Mouse (Mus musculus) neural tube, embryonic 12.5 days (tissue): ENCODE data around the gene Ap3b1. TPM values are rescaled to one million over a fixed set of nuclear protein-coding genes. Genes with fewer than 3 reads are reported as not detected.
"Not testable (repeated sequence)": the region's sequence is repeated elsewhere in the genome, so short reads cannot be mapped to it uniquely, and the experiment has no call there.

ENCODE experiments used
- ATAC-seq: fragments of 200-750 bp; cut with Nextera tagmentation; 2 replicates; pipeline ENCODE4 v1.8.0; 2017; ENCODE audit warnings: low read depth, mild to moderate bottlenecking, moderate TSS enrichment, moderate library complexity; ENCODE audit not compliant: low FRiP score
- H3K27ac ChIP-seq: fragments of 300-500 bp; sonication (generic); 2 replicates; pipeline ENCODE4 v1.5.1; 2016
- H3K27me3 ChIP-seq: fragments of 300-500 bp; sonication (generic); replicated peaks from 2 replicates; pipeline ENCODE4 v1.6.1; 2016; ENCODE audit warnings: mild to moderate bottlenecking
- H3K36me3 ChIP-seq: fragments of 300-500 bp; sonication (generic); 2 replicates; pipeline ENCODE4 v1.6.1; 2016; ENCODE audit warnings: mild to moderate bottlenecking
- H3K4me1 ChIP-seq: fragments of 300-500 bp; sonication (generic); 2 replicates; pipeline ENCODE4 v1.6.1; 2016
- H3K4me2 ChIP-seq: fragments of 300-500 bp; sonication (generic); replicated peaks from 2 replicates; pipeline ENCODE4 v1.6.1; 2016; ENCODE audit warnings: mild to moderate bottlenecking
- H3K4me3 ChIP-seq: fragments of 300-500 bp; sonication (generic); 2 replicates; pipeline ENCODE4 v1.5.1; 2016
- H3K9ac ChIP-seq: fragments of 300-500 bp; sonication (generic); 2 replicates; pipeline ENCODE4 v1.6.1; 2016; ENCODE audit warnings: mild to moderate bottlenecking
- H3K9me3 ChIP-seq: fragments of 300-500 bp; sonication (generic); 2 replicates; pipeline ENCODE4 v1.6.1; 2016; ENCODE audit warnings: mild to moderate bottlenecking
- WGBS: fragments of 180-500 bp; shearing (Covaris S2); methylation state at CpG from one replicate; pipeline ENCODE4 v1.1.7; 2016; 5-methylcytosine and 5-hydroxymethylcytosine counted together
- polyA plus RNA-seq: library from polyadenylated mRNA; unstranded; fragments of >200 nt; fragmentation: Nextera tagmentation; extraction: Ambion mirVana; gene quantifications from 2 replicates; pipeline ENCODE4 v1.2.1, GENCODE M21; 2016

Ap3b1 gene
- polyA plus RNA-seq, 1 experiment from 2014 or later, result 36.2 TPM

DNA sequence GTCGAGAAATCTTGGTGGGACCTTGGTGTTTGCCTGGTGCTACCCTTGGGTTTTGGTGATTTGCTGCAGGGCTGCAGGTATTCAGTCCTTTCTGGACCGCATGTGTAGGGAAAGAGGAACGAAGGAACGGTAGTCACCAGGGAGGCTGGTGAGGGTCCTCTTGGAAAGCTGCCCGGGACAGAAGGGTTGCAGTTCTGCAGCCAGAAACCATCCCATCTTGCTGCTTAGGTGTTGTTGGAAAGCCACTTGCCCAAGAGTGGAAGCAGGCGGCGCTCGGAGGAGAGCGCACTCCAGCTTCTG is 709 bp upstream of the Ap3b1 start:
- H3K4me2 ChIP-seq, result peak overlapping the region; percentile 85
- peak overlapping the region; percentile 80 for H3K4me3 ChIP-seq
- H3K36me3 ChIP-seq, result peaks cover 6% of the 10 kb centered on the region; the same call in 1 of the 2 replicates
- WGBS, result 1% methylated on average over 9 of the region's 9 CpGs
- no peaks in the 10 kb centered on the region for H3K9me3 ChIP-seq
- ATAC-seq, result no peak
- H3K4me1 ChIP-seq, result peaks cover 7% of the 10 kb centered on the region; the same call in 1 of the 2 replicates
- peak overlapping the region; percentile 84 for H3K9ac ChIP-seq
- no peaks in the 10 kb centered on the region for H3K27me3 ChIP-seq
- 0 out of 2 replicates have a peak overlapping the region, but pooled peaks have one; percentile 13 for H3K27ac ChIP-seq

DNA sequence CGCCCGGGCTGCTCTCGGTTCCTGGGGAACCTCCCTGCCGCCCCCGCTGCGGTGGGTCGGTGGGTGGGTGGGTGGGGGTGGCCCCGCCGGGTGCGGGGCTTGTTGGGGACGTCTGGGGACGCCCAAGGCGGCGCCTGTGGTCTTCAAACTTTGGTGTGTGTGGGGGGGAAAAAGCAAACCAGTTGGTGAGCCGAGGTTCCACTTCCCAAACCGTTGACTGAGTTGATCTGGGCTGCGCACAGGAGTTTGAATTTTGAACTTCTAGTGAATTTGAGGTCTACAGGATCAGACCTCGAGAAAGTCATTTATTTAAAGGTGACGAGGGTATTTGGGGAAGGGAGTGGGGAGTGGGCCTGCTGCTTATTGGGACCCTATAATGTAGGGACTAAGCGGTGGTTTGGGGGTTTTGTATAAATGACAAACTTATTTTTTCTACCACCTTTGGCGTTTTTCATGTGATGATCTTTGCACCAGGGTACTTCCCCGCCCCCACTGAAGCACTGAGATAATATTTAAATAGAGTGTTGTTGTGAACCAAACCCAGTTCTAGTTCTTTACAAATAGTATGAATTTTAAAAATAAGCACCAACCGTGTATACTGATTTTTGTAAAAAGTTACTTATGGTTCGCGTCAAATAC is 641 bp downstream of the Ap3b1 start:
- Histone ChIP-seq H3K4me2 (peak overlapping the region; percentile 85), H3K4me3 (peak overlapping the region; percentile 80), H3K9me3 (no peaks in the 10 kb centered on the region), H3K4me1 (peaks cover 7% of the 10 kb centered on the region; the same call in 1 of the 2 replicates), H3K9ac (peak overlapping the region; percentile 84), H3K27ac (peak overlapping the region; percentile 75), H3K36me3 (peaks cover 6% of the 10 kb centered on the region; the same call in 1 of the 2 replicates), H3K27me3 (no peaks in the 10 kb centered on the region)
- ATAC-seq, result peak; percentile 57; the same call in 1 of the 2 replicates
- 18% methylated on average over 25 of the region's 25 CpGs for whole genome bisulfite sequencing

DNA sequence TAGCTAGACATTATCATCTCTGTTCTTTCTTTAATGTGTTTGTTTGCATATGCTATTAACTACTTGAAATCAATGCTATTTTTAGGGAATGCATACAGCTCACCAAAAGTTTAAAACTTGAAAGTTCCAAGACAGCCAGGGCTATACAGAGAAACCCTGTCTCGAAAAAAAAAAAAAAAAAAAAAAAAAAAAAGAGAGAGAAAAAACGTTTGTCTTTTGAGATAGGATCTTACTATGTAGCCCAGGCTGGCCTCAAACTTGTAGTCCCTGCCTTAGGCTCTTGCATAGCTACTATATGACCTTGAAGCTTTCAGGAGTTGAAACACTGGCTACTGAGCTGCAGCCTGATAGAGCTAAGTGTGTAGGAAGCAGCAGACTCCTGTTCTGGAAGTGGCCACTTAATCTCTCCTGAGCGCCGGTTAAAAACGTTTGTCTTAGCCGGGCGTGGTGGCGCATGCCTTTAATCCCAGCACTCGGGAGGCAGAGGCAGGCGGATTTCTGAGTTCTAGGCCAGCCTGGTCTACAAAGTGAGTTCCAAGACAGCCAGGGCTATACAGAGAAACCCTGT is 2.3 kb downstream of the Ap3b1 start:
- H3K4me3 ChIP-seq, result not testable (repeated sequence)
- WGBS, result 90% methylated on average over 10 of the region's 10 CpGs

DNA sequence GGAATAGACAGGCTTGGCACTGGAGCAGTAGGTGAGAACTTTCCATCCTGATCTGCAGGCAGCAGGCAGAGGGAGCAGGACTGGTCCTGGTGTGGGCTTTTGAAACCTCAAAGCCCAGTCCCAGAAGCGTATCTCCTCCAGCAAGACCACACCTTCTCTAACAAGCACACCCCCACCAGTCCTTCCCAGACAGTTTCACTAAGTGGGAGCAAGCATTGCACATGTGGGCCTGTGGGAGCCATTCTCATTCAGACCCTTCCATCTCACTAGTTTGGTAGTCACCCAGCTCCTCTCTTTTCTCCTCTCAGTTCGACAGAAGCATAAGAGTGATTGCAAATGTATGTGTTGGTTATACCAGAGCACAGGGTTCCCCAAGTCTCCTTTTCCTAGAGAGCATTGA is 5.6 kb downstream of the Ap3b1 start:
- Histone ChIP-seq H3K36me3 (peaks cover 6% of the 10 kb centered on the region), H3K9me3 (no peaks in the 10 kb centered on the region), H3K4me1 (peaks cover 7% of the 10 kb centered on the region; the same call in 1 of the 2 replicates), H3K4me2 (no peak overlapping the region), H3K27me3 (no peaks in the 10 kb centered on the region), H3K27ac (no peak overlapping the region), H3K9ac (no peak overlapping the region), H3K4me3 (no peak overlapping the region)
- WGBS, result 85% methylated on average over 2 of the region's 2 CpGs
- ATAC-seq, result no peak

More for the DNA sequence above, 2.3 kb downstream of the Ap3b1 start:
- H3K9ac ChIP-seq, H3K27ac ChIP-seq, H3K27me3 ChIP-seq, H3K9me3 ChIP-seq, ATAC-seq, H3K4me2 ChIP-seq, H3K36me3 ChIP-seq: not testable (repeated sequence)
- H3K4me1 ChIP-seq, result peaks cover 14% of the 10 kb centered on the region; the same call in 1 of the 2 replicates

DNA sequence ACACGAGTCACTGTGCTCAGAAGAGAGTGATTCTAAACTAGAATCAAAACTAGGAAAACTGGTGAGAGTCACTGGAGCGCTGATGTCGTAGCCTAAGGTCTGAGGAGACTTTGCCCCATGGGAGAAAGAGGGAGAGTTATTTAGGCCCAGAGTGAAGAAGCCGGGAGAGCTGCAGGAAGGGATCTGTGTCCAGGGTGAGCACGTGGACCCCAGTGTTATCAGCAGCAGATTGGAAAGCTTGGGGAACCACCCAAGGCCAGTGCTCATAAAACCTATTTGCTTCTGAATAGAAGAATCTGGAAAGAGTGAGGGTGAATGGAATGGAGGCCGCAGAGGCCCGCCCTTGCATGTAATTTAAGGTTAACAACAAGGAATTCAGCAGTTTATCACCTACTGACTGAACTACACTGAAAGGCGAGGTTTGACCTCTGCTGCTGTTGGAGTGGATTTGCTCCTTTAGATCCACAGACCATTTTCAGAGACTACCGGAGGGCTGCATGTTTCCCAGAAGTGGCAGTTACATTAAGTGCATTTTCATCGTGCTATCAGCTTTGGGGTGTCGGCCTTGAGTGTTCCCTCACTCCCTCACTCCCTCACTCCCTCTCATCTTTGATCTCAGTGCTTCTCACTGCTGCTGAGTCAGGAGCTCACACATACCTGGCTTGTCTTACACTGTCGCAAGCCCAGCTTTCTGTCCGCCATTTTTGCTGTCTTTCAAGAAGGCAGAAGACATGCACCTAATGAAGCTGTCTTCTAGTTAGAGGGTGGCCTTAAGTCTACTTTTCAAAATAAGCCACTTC is 6.5 kb downstream of the Ap3b1 start:
- Histone ChIP-seq H3K9me3 (no peaks in the 10 kb centered on the region), H3K9ac (no peak overlapping the region), H3K36me3 (peaks cover 6% of the 10 kb centered on the region), H3K27me3 (no peaks in the 10 kb centered on the region), H3K4me1 (peaks cover 7% of the 10 kb centered on the region; the same call in 1 of the 2 replicates), H3K27ac (no peak overlapping the region), H3K4me3 (no peak overlapping the region), H3K4me2 (no peak overlapping the region)
- 45% methylated on average over 13 of the region's 13 CpGs for WGBS
- ATAC-seq, result no peak

DNA sequence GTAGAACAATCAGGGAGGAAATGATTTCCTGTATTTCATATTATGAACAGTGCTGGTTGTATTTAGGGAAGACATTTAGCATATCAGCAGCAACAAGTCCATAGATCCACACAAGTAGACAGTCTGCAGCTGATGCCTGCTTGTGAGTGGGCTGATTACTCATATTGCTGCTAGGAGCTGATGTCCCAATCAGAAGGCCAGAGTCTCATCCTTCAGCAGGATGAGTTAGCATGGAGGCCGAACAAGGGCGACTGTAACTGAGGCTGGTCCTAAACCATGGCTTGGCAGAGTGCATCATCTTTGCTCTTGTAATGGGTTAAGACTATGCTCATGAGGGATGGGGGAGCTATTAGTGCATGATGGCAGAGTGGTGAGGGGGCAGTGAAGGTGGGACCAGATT is 9.1 kb downstream of the Ap3b1 start:
- 97% methylated on average over 2 of the region's 2 CpGs for WGBS
- no peak overlapping the region for H3K9ac ChIP-seq

DNA sequence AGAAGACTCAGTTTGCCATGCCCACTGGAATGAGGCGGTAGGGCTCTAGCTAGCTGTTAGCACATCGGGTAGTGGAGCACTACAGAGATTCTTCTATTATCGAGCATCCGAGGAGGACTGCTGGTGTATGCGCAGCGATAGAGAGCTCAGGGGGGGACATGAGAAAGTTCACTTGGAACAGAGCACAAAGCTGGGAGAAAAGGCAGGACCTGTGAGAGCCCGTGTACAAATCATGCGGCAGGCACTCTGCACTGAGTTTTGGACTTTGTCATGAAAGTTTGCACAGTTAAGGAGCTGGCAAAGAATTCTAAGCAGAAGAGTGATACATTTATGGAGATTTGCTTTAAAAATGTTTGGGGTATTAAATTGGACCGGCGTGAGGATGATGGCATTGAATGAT is 11.8 kb downstream of the Ap3b1 start:
- Histone ChIP-seq H3K27ac (no peak overlapping the region), H3K9ac (no peak overlapping the region), H3K36me3 (no peaks in the 10 kb centered on the region; the same call in 1 of the 2 replicates), H3K4me2 (no peak overlapping the region), H3K4me1 (no peaks in the 10 kb centered on the region; the same call in 1 of the 2 replicates), H3K4me3 (no peak overlapping the region), H3K27me3 (no peaks in the 10 kb centered on the region), H3K9me3 (no peaks in the 10 kb centered on the region)
- ATAC-seq, result no peak
- 95% methylated on average over 10 of the region's 10 CpGs for WGBS

More for the DNA sequence above, 9.1 kb downstream of the Ap3b1 start:
- no peak overlapping the region for H3K27ac ChIP-seq
- no peak overlapping the region for H3K4me3 ChIP-seq
- H3K36me3 ChIP-seq, result peaks cover 2% of the 10 kb centered on the region
- H3K27me3 ChIP-seq, result no peaks in the 10 kb centered on the region
- no peak for ATAC-seq
- H3K4me2 ChIP-seq, result no peak overlapping the region
- no peaks in the 10 kb centered on the region for H3K9me3 ChIP-seq
- H3K4me1 ChIP-seq, result peaks cover 7% of the 10 kb centered on the region; the same call in 1 of the 2 replicates

DNA sequence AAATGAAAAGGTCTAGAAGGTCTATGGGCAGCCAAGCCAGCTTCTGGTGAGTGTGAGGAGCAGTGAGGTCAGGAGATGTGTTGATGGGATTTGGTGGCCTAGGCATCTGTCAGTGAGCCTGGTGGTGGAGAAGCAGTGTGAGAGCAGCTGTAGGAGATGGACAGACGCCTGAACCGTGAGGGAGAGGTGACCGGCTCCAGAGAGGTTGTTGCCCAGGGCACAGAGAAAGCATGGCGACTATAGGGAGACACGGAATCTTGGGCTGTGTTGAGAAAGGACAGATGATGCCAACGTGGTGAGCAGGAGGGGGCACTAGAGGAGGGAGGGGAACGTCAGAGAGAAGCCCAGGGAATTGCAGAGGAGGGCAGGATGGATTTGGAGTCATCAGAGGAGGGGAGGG is 13.3 kb downstream of the Ap3b1 start:
- no peak overlapping the region for H3K4me2 ChIP-seq
- no peaks in the 10 kb centered on the region for H3K36me3 ChIP-seq
- H3K27me3 ChIP-seq, result no peaks in the 10 kb centered on the region
- no peak overlapping the region for H3K9ac ChIP-seq
- no peak for ATAC-seq
- no peak overlapping the region for H3K27ac ChIP-seq
- WGBS, result 77% methylated on average over 7 of the region's 7 CpGs
- H3K4me3 ChIP-seq, result no peak overlapping the region
- H3K9me3 ChIP-seq, result no peaks in the 10 kb centered on the region
- H3K4me1 ChIP-seq, result no peaks in the 10 kb centered on the region

DNA sequence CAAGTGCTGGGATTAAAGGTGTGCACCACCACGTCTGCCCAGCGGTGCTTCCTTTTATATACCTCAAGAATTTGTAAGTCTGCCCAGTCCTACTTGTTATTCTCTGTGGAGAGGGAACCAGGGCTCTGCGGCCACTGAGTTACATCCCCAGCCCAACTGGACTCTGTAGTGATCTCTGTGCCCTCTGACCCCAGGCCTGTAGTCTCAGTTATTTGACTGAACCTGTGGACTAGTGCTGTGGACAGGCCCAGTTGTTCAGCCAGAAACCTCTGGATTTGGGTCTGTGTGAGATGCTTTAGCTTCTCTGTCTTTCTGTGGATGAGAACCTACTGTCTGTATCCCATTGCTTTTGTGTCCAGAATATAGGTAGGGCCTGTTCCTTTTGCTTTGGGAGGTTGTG is 15.4 kb downstream of the Ap3b1 start:
- Histone ChIP-seq H3K4me1 (peaks cover 6% of the 10 kb centered on the region; the same call in 1 of the 2 replicates), H3K9ac (no peak overlapping the region), H3K4me2 (no peak overlapping the region), H3K4me3 (no peak overlapping the region), H3K27me3 (no peaks in the 10 kb centered on the region), H3K27ac (no peak overlapping the region), H3K36me3 (no peaks in the 10 kb centered on the region), H3K9me3 (no peaks in the 10 kb centered on the region)
- no peak for ATAC-seq
- whole genome bisulfite sequencing, result 99% methylated on average over 3 of the region's 3 CpGs

DNA sequence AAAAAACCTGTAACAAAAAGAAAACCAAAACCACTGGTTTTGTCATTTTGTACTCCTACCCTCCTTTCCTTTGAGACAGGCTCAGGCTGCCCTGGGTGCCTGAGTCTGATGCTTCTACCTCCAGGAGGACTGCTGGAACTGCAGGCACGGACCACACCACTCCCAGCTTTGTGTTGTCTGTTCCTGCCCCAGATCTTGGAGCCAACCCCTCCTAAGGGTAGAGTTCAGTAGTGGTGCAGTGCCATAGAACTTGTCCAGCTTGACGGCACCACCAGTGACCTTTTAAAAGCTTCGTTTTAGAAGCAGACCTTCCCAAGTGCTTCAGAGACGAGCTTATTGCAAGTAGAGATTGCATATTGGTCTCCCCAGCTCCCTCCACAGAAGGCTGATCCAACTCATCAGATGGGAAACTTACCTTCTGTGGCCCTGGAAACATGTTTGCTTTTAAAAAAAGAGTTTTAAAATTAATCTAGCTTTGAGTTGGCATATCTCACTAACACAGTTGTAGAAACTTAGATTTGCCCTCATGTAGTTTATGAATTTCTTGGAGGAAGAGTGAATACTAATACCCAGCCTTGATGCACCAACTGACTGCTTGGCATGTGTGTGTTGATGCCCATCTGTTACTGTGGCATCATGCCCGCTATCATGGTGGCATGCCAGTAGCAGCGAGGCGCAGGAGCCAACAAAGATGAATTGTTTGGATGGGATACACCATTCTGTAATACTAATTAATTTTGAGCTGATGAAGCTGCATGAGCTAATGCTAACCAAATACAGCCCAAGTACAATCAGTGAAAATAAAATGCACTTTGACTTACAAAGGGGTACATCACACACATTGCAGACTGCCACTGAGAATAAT is 17.0 kb downstream of the Ap3b1 start:
- Histone ChIP-seq H3K27ac (no peak overlapping the region), H3K4me3 (no peak overlapping the region), H3K36me3 (no peaks in the 10 kb centered on the region), H3K4me2 (no peak overlapping the region), H3K4me1 (peaks cover 6% of the 10 kb centered on the region; the same call in 1 of the 2 replicates), H3K9me3 (no peaks in the 10 kb centered on the region), H3K27me3 (no peaks in the 10 kb centered on the region), H3K9ac (no peak overlapping the region)
- no peak for ATAC-seq
- 85% methylated on average over 7 of the region's 7 CpGs for WGBS

DNA sequence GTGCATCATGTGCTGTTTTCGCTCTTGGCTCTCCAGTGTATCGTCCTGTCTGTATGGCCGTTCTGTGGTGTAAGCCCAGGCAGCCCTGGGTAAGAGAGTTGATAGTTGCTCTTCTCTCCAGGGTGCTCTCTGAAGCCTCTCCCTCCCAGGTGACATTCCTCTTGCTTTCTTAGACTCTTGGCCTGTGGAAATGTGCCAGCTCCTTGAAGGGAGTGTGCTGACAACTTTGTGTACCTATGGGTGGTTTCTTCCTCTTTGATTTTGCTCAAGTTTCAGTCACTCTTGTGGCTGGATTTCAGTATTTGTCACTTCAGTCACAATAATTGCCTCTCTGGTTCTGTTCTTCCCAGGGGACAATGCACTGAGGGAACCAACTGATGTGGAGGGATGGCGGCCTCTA is 20.2 kb downstream of the Ap3b1 start:
- no peak for ATAC-seq
- H3K27ac ChIP-seq, result no peak overlapping the region
- 84% methylated on average over 4 of the region's 4 CpGs for WGBS

More for the DNA sequence above, 20.2 kb downstream of the Ap3b1 start:
- no peaks in the 10 kb centered on the region for H3K36me3 ChIP-seq
- no peak overlapping the region for H3K9ac ChIP-seq
- no peaks in the 10 kb centered on the region for H3K27me3 ChIP-seq
- no peak overlapping the region for H3K4me2 ChIP-seq
- no peak overlapping the region for H3K4me3 ChIP-seq
- H3K4me1 ChIP-seq, result peaks cover 6% of the 10 kb centered on the region; the same call in 1 of the 2 replicates
- H3K9me3 ChIP-seq, result no peaks in the 10 kb centered on the region
